31 mouse cellular contexts compared by ENCODE assay signal in the genomic region with DNA sequence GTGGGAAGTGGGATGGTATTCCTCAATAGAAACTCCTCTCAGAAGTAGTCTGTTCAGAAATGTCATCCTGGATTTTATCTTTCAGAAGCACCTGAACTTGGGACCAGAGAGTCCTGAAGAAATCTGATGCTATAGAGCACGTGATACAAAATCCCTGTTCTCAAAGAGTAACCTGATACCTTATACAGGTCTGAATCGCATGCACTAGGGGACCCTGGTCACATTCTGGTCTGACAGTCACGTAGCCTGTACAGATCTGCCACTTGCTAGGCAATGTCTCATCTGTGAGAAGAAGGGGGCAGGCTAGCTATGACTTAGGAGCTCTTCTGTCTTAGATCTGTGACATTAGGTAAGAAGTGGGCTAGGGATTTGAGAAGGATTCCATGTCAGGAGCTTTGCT.
A peak's percentile ranks its signal among the peaks of the same experiment; 100 is the strongest.
DNase-seq lines count a peak whose midpoint lies in the region; ATAC-seq and TF ChIP-seq lines count a peak whose summit lies in the region.
"Had no signal": no experiment of that assay in that cellular context is flagged by ENCODE, and none has a peak within 500 bp of the region (broad histone marks: within the 10 kb centered on the region; RNA-seq: fewer than 3 reads in every experiment).

No protein-coding gene starts in this region.

- 28% methylated on average over 3 of the region's 3 CpGs for WGBS in kidney, postnatal 0 days
- whole genome bisulfite sequencing in kidney, adult 2 months: 83% methylated on average over 3 of the region's 3 CpGs
- 23% methylated on average over 3 of the region's 3 CpGs for WGBS in embryonic facial prominence, embryonic 11.5 days
- 33% methylated on average over 3 of the region's 3 CpGs for WGBS in intestine, embryonic 16.5 days

- no peak overlapping the region for H3K9ac ChIP-seq in kidney, postnatal 0 days (ENCODE audit: low read depth, low read length)
- no peak overlapping the region for H3K9ac ChIP-seq in embryonic facial prominence, embryonic 11.5 days (replicated peaks; ENCODE audit: low read length)
- H3K9ac ChIP-seq in intestine, embryonic 16.5 days (ENCODE audit: low read depth, low read length): no peak overlapping the region
- H3K9ac ChIP-seq: forebrain, embryonic 12.5 days; heart, embryonic 12.5 days; hindbrain, embryonic 13.5 days; liver, embryonic 14.5 days; lung, embryonic 15.5 days had no signal

- H3K4me3 ChIP-seq in gastrocnemius, adult 2 months: no peak overlapping the region
- H3K4me3 ChIP-seq in kidney, postnatal 0 days (replicated peaks; ENCODE audit: low read depth, low read length): no peak overlapping the region
- H3K4me3 ChIP-seq in kidney, adult 2 months (ENCODE audit: insufficient read depth, low read depth, low read length): no peak overlapping the region
- H3K4me3 ChIP-seq in embryonic facial prominence, embryonic 11.5 days (ENCODE audit: low read depth, low read length): no peak overlapping the region
- H3K4me3 ChIP-seq in intestine, embryonic 16.5 days (ENCODE audit: low read length): no peak overlapping the region
- H3K4me3 ChIP-seq: erythroblast, embryonic 14.5 days; forebrain, embryonic 12.5 days; heart, adult 2 months; heart, embryonic 12.5 days; hindbrain, embryonic 13.5 days; lung, embryonic 15.5 days had no signal

- peak overlapping the region; percentile 89 for H3K27ac ChIP-seq in gastrocnemius, adult 2 months
- H3K27ac ChIP-seq in kidney, postnatal 0 days: no peak overlapping the region
- no peak overlapping the region for H3K27ac ChIP-seq in kidney, adult 2 months (ENCODE audit: insufficient read depth, low read depth, low read length)
- H3K27ac ChIP-seq in embryonic facial prominence, embryonic 11.5 days (replicated peaks; ENCODE audit: low read depth, low read length): no peak overlapping the region
- no peak overlapping the region for H3K27ac ChIP-seq in intestine, embryonic 16.5 days (ENCODE audit: low read length)
- H3K27ac ChIP-seq: forebrain, embryonic 12.5 days; hindbrain, embryonic 13.5 days; liver, embryonic 14.5 days; lung, embryonic 15.5 days had no signal

- H3K4me1 ChIP-seq in kidney, postnatal 0 days (replicated peaks; ENCODE audit: insufficient read depth, low read length): peaks cover 21% of the 10 kb centered on the region
- peaks cover 13% of the 10 kb centered on the region for H3K4me1 ChIP-seq in kidney, adult 2 months (ENCODE audit: control insufficient read depth, insufficient read depth, low read length)
- H3K4me1 ChIP-seq in embryonic facial prominence, embryonic 11.5 days (ENCODE audit: control insufficient read depth, insufficient read depth, low read length): no peaks in the 10 kb centered on the region
- H3K4me1 ChIP-seq in intestine, embryonic 16.5 days (ENCODE audit: control insufficient read depth, insufficient read depth, low read length): peaks cover 17% of the 10 kb centered on the region

- intact Hi-C loops in gastrocnemius, adult 2 months (cut with DNase I): loop anchor here (2.0 to 5.0 kb wide), 2 partner anchors 120 to 229 kb away; partner anchors contain the start of gene Jun

- ATAC-seq in kidney, postnatal 0 days (replicated peaks; ENCODE audit: low FRiP score, low read depth): peak; percentile 41; the same call in 1 of the 2 replicates
- ATAC-seq in embryonic facial prominence, embryonic 11.5 days (replicated peaks; ENCODE audit: insufficient number of reproducible peaks, low FRiP score, low TSS enrichment, low read depth): no peak
- ATAC-seq in intestine, embryonic 16.5 days: 0 out of 2 replicates have a peak, but pooled peaks have one; percentile 30
- ATAC-seq in erythroid progenitor cell, adult 5-6 weeks (replicated peaks; ENCODE audit: low FRiP score, poor library complexity, severe bottlenecking): no peak
- ATAC-seq: CD4-positive, CD25-positive, alpha-beta regulatory T cell, adult 4 months; midbrain, embryonic 16.5 days had no signal

- H3K27me3 ChIP-seq in kidney, postnatal 0 days (ENCODE audit: insufficient read depth, low read length): no peaks in the 10 kb centered on the region
- no peaks in the 10 kb centered on the region for H3K27me3 ChIP-seq in kidney, adult 2 months (replicated peaks; ENCODE audit: control insufficient read depth, insufficient read depth, low read length)
- H3K27me3 ChIP-seq in embryonic facial prominence, embryonic 11.5 days (ENCODE audit: control insufficient read depth, insufficient read depth, low read length): no peaks in the 10 kb centered on the region
- no peaks in the 10 kb centered on the region for H3K27me3 ChIP-seq in intestine, embryonic 16.5 days (replicated peaks; ENCODE audit: control insufficient read depth, insufficient read depth, low read length)
- H3K27me3 ChIP-seq: forebrain, embryonic 12.5 days; heart, embryonic 12.5 days; hindbrain, embryonic 13.5 days; lung, embryonic 15.5 days had no signal

- no peak for TF ChIP-seq CTCF in gastrocnemius, adult 2 months (IDR thresholded peaks at IDR 0.05)
- TF ChIP-seq CTCF in kidney, postnatal 0 days (IDR thresholded peaks at IDR 0.05; ENCODE audit: low read depth): no peak
- TF ChIP-seq CTCF in kidney, adult 2 months (conservative IDR thresholded peaks at IDR 0.05; ENCODE audit: insufficient read depth, insufficient read length, low read depth, low read length): no peak

- no peak for TF ChIP-seq POLR2A in kidney, adult 2 months (IDR thresholded peaks at IDR 0.05; ENCODE audit: low read depth, low read length)

- no peak for DNase-seq in gastrocnemius, adult 2 months
- DNase-seq in gastrocnemius, postnatal 25 days: no peak
- no peak for DNase-seq in kidney, postnatal 0 days (ENCODE audit: low spot score)
- no peak for DNase-seq in kidney, adult 2 months
- peak; percentile 35 for DNase-seq in embryonic facial prominence, embryonic 11.5 days (ENCODE audit: low spot score)
- DNase-seq in adrenal gland, postnatal 14 days: no peak
- DNase-seq: adrenal gland, postnatal 25 days; cerebellum, adult 2 months; cerebellum, postnatal 25 days; gastrocnemius, postnatal 14 days; heart, adult 2 months; heart, postnatal 4 days; kidney, adult 8-10 months; kidney, postnatal 25 days; left cerebral cortex, postnatal 4 days; liver; lung, postnatal 36 days; right cerebral cortex, postnatal 25 days; spleen, adult 18-20 months; thymus, postnatal 4 days had no signal

- H3K9me3 ChIP-seq in kidney, postnatal 0 days (replicated peaks; ENCODE audit: low read length): no peaks in the 10 kb centered on the region
- H3K9me3 ChIP-seq in embryonic facial prominence, embryonic 11.5 days (replicated peaks; ENCODE audit: control insufficient read depth, low read length): no peaks in the 10 kb centered on the region
- H3K9me3 ChIP-seq in intestine, embryonic 16.5 days (ENCODE audit: control insufficient read depth, low read length): no peaks in the 10 kb centered on the region
- H3K9me3 ChIP-seq: forebrain, embryonic 12.5 days; heart, embryonic 12.5 days; hindbrain, embryonic 13.5 days; lung, embryonic 15.5 days had no signal

- no peaks in the 10 kb centered on the region for H3K36me3 ChIP-seq in kidney, postnatal 0 days (ENCODE audit: insufficient read depth, low read length)
- no peaks in the 10 kb centered on the region for H3K36me3 ChIP-seq in kidney, adult 2 months (ENCODE audit: control insufficient read depth, insufficient read depth, low read length)
- H3K36me3 ChIP-seq in embryonic facial prominence, embryonic 11.5 days (replicated peaks; ENCODE audit: control insufficient read depth, insufficient read depth, low read depth, low read length): no peaks in the 10 kb centered on the region
- no peaks in the 10 kb centered on the region for H3K36me3 ChIP-seq in intestine, embryonic 16.5 days (ENCODE audit: control insufficient read depth, insufficient read depth, low read length)
- H3K36me3 ChIP-seq: forebrain, embryonic 12.5 days; heart, embryonic 12.5 days; hindbrain, embryonic 13.5 days; lung, embryonic 15.5 days had no signal

- H3K4me2 ChIP-seq in kidney, postnatal 0 days (ENCODE audit: low read length): no peak overlapping the region
- H3K4me2 ChIP-seq in embryonic facial prominence, embryonic 11.5 days (ENCODE audit: low read depth, low read length): no peak overlapping the region
- H3K4me2 ChIP-seq in intestine, embryonic 16.5 days (ENCODE audit: low read depth, low read length): no peak overlapping the region
- H3K4me2 ChIP-seq: forebrain, embryonic 12.5 days; heart, embryonic 12.5 days; hindbrain, embryonic 13.5 days; lung, embryonic 15.5 days; midbrain, embryonic 11.5 days had no signal

Comparison
In these comparisons a context has a peak if more than half of its experiments do, and no peak if none do; other contexts are left out.
1. ATAC-seq: peak in kidney, postnatal 0 days (single experiment) and intestine, embryonic 16.5 days (single experiment); none in embryonic facial prominence, embryonic 11.5 days (single experiment) and erythroid progenitor cell, adult 5-6 weeks (single experiment).